Mouse (Mus musculus) olfactory bulb, adult 2 months (tissue): ENCODE results near the gene Fbxo2.

Source experiments
- CTCF ChIP-seq: fragments of 200-500 bp; IDR thresholded peaks from 2 replicates; pipeline ENCODE4 v1.5.1; 2012; ENCODE audit warnings: low read depth, mild to moderate bottlenecking, low read length, moderate library complexity; ENCODE audit not compliant: insufficient read depth
- POLR2A ChIP-seq: fragments of 200-500 bp; IDR thresholded peaks from 2 replicates; pipeline ENCODE4 v1.6.1; 2012; ENCODE audit warnings: mild to moderate bottlenecking, low read depth, low read length, moderate library complexity; ENCODE audit not compliant: insufficient read depth

DNA sequence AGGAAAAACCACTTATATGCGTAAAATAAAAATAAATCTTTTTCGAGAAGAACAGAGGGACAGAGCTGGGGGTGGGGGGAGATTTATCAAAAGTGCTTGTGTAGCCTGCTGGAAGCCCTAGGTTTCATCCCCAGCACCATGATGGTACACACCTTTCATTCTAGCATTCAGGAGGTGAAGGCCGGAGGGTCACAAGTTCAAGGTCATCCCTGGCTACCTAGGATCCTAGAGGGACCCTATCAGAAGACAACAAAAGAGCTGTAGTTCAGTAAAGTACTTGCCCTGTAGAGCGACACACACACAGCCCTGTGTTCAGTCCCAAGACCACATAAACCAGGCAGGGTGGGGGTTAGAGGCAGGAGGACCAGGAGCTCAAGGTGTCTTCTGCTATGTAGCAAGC, 6.4 kb upstream of the Fbxo2 start:
- TF ChIP-seq POLR2A (no peak), CTCF (no peak)
